Mouse (Mus musculus) inflammation-experienced regulatory T-cells, adult 6 months (primary cell): ENCODE results near the gene Slc12a9. TPM values are rescaled to one million over a fixed set of nuclear protein-coding genes. Genes with fewer than 3 reads are reported as not detected.

ENCODE experiments used
- ATAC-seq: one replicate; pipeline ENCODE4 v1.8.0; 2017
- polyA plus RNA-seq, 3 experiments: library from polyadenylated mRNA; unstranded; fragments of 100-300 nt; shearing (Covaris generic); gene quantifications; one replicate each; pipeline ENCODE4 v1.2.1; 2017

The Slc12a9 gene
- polyA plus RNA-seq, 3 experiments from 2014 or later = 6.0 to 15.2 (median 11.0) TPM

DNA sequence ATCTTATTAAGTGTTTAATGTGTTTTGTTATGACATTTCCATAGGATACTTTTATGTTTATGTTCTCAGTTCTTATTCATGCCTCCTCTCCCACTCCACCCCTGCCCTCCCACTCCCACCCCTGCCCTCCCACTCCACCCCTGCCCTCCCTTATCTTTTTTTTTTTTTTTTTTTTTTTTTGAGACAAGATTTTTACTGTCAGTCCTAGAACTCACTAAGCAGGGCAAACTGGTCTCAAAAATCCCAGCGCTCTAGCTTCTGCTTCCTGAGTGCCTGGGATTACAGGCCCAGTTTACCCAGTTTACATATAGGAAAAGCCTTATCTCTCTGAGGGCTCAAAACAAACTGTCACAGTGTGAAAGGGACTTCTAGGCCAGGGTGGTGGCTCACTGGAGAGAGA, 13.0 kb upstream of the Slc12a9 start:
- ATAC-seq = no peak

DNA sequence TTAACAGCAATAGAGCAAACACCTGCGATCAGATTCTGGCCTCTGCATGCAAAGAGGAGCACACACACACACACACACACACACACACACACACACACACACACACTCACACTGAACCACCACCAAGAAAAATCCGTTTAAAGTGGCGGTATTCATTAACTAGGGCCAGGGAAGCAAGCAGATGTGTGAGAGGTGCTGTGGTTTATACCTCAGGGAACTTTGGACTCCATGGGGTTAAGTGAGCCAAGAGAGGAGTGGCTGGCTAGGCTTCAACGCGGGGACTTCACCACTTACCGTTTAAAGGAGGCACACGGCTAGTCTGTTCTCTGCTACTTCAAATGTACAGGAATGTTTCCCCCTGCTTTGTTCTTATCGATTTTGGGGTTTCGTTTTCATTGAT, 12.4 kb upstream of the Slc12a9 start:
- no peak for ATAC-seq

DNA sequence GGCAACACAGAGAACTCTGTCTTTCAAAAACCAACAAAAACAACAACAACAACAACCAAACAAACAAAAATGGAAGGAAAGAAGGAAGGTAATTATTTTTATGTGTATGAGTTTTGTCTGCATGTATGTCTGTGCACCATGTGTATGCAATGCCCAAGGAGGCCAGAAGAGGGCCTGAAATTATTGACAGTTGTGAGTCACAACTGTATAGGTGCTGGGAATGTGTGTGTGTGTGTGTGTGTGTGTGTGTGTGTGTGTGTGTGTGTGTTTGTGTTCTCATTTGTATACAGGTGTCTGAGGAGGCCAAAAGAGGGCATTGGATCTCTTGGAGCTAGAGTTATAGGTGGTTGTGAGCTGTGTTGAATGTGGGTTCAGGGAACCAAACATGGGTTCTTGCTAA, 10.5 kb upstream of the Slc12a9 start:
- ATAC-seq = no peak

DNA sequence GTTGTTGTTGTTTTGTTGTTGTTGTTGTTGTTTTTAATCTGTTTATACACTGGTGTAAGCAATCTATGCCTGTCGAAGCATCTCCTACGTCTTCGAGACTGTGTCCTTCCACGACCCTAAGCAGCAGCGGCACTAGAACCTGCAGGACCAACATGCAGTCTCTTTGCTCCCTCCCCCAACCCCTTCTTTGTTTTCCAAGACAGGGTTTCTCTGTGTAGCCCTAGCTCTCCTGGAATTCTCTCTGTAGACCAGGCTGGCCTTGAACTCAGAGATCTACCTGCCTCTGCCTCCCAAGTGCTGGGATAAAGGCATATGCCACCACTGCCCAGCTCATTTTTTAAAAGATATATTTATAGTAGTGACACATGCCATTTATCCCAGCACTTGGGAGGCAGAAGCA, 10.0 kb upstream of the Slc12a9 start:
- no peak for ATAC-seq

DNA sequence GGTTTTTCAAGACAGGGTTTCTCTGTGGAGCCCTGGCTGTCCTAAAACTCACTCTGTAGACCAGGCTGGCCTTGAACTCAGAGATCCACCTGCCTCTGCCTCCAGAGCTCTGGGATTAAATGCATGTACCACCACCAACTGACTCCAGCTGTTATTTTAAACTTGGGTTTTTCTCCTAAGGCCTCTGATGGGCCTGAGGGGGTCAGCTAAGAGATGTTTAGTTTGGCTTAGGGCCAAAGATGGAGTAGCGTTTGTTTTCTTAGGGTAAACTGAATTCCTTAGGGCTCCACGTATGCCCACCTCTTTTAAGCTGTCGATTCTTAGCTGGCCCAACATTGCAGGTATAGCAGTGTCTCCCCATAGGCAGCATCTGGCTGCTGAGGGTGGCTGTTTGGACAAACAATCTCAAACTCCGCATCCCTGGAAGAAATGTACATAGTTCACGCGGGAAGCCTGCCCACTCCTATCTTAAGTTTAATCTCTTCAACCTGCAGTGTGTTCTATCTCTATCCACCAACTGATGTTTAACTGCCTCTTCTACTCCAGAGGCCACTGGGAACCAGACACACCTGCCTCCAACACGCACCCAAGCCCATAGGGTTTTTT, 9.1 kb upstream of the Slc12a9 start:
- no peak for ATAC-seq

DNA sequence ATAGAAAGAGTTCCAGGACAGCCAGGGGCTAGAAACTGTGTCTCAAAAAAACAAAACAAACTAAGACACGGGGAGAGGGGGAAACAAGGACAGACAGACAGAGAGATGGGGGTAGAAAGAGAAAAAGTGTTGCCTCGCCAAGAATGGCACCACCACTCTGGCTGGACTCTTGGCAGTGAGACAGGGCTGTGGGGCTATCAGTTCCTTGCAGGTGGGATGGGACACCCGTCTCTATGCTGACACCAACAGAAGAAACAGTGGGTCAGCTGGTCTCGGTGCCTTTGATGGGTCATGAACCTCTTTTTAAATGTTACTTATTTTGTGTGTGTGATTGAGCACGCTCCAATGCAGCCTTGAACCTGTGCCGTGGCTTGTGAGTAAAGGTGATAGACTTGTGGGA, 6.8 kb upstream of the Slc12a9 start:
- ATAC-seq = no peak

DNA sequence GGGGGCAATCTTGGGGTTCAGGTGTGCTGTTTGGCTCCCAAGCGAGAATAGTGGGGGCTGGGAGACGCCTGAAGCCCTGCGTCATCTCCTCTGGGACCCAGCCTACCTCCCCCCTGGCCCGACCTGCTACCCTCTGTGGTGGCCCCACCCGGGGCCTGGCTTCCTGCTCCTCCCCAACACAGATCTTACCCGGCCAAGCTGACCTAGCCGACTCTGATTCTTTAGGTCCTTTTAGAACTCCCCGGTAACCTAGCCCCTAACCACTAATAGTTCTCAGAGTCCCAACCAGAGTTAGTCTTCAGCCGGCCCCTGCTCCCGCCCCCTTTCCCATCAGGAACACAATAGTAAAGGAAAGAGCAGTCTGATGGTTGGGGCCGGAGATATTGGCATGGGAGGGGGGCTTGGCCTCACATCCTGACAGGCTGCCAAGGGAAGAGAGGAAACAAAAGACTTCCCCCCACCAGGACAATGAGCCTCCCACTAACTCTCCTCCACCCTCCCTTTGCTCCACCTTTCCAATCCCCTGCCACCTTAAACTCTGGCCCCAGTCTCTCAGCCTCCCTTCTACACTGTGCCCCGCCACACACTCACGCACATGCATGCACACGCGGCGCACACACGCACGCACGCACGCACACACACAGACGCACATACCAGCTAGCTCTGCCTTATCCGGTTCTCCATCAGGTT, 6.0 kb upstream of the Slc12a9 start:
- no peak for ATAC-seq

DNA sequence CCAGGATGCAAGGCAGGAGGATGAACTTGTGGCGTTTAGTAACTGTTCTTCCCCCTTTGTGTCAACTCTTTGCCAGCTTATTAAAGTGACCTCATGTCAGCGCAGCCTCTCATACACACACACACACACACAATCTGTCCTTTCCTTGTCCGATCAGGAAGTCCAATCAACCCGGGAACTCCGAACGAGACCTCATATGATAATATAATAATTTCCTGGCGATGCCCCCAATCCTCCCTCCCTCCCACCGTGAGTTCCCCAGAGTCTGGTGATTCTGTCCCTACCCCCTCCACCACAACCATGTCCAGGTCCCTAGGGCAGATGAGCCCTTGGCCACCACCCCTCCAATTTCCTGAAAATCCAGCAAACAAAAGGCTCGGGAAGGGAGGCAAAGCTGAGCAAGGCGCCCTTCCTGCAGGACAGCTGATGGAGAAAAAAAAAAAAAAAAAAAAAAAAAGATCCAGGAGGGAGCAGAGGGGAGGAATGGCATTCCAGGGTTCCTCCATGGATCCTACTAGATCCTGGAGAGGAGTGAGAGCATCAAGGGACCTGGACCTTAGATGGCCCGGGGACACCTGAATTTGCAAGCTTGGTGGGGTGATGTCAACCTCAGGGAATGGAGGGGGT, 5.4 kb upstream of the Slc12a9 start:
- ATAC-seq = no peak

DNA sequence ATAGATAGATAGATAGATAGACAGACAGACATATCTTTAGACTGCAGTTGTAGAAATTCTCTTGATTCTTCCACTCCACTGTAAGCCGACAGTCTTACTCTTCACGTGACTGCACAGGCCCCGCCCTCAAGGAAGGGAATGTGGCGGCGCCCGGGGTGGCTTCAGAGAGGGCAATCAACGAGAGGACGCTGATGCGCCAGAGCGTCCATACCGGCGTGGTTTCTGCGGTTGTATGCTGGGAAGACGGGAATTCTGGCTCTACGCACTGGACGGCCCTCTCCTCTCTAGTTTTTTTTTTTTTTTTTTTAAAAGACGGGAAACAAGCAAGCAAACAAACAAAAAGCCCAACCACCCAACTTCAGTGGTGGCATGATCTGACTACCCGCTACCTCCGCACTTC, 4.9 kb upstream of the Slc12a9 start:
- ATAC-seq = peak; percentile 46

DNA sequence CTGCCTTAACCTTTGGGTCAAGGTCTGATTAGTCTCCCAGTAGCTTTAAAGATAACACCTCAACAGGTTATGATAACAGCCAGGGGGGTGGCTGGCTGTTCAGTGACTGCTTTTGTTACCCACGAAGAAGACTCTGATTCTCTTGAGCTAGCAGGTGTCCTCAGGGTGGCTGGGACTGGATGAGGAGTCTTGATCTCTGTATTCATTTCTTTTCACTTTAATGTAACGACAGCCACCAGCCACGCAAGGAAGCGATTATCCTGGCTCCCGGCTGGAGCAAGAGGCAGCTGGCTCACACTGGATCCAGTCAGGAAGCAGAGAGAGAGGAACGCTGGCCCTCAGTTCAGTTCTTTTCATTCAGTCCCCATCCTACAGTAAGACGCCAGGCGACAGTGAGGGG, 3.8 kb upstream of the Slc12a9 start:
- no peak for ATAC-seq

DNA sequence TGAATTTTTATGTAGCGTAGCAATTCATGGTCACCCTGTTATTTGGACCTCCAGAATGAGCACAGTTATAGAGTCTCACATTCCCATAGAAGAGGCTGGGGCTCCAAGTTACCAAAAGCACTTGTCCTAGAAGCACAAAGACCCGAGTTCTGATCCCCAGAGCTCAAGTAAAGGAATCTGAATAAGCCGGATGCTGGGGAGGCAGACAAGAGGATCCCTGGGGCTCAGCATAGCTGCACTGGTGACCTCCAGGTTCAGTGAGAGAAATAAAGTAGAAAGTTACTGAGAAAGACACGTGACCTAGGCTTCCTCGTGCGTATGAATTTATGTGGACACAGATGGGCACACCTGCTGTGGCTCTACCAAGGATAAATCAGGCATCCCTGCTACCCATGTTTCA, 1.7 kb upstream of the Slc12a9 start:
- no peak for ATAC-seq

DNA sequence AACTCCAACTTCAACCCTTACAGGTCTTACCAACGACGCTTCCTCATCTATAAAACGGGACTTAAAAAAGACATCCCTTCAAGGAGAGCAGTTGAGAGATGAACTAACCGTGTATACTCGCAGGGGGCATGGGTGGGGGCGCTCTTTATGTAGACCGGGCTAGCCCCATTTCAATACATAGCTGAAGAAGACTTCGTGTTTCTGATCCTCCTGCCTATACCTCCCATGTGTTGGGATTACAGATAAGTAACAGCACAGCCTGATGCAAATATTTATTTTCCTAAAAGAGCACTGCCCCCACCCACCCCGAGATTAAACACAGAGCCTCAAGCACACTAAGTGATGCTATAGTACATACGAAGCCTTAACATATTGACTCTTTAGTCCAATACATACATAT, 920 bp upstream of the Slc12a9 start:
- no peak for ATAC-seq

DNA sequence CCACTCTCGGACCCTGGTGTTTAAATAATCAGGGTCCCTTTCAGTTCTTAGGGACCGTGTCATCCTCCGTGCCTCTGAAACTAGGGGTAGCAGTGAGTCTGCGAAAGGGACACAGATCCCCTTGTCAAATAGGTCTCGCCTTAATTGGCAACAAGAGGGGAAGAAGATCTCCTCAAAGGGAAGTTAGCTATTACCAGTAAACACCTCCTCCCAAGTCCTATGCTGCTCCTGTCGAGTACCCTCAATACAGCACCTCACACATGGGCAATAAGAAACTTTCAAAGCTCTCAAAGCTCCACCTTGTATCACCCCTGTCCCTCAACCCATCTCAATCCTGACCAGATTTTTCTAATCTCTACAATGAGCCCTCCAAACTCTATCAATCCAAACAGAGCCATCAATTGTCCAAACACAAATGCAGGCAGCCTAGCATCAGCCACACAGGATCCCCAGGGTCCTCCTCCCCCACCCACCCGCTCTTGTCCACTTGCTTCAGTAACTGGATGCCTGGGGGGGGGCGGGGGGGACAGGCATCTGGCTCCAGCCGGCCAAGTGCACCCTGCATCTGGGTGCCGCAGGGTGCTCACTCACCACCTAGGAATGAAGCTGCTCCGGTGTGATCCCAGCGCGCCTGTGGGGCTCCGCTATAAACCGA, 413 bp downstream of the Slc12a9 start:
- ATAC-seq = no peak

DNA sequence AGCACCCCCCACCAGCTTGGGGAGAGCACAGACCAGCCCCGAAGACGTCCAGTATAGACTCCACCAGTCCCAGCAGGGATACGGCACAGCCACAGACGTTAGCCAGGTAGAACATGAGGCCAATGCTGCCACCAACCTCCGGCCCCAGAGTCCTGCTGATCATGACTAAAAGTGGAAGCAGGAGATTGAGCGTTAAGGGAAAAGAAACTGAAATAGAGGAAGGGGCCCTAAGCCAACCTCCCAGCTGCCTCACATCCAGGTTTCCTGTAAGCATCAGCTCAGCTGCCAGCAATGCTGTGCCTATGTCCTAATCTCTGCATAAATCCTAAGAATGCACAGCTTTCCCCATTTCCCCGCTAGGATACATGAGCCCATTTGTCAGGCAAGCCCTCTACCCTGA, 2.5 kb downstream of the Slc12a9 start:
- no peak for ATAC-seq

DNA sequence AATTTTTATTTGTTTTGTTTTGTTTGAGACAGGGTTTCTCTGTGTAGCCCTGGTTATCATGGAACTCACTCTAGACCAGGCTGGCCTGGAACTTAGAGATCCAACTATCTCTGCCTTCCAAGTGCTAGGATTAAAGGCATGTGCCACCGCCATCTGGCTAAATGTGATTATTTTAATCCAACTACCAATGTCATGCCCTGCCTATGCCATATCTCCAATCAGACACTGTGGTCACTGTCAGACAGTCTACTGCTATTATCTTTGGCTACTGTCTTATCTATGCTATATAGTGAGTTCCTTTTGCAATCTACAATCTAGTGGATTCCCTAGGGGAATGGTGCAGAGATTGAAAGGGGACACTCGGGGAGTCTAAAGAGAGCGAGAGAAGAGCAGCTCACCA, 12.4 kb downstream of the Slc12a9 start:
- no peak for ATAC-seq

DNA sequence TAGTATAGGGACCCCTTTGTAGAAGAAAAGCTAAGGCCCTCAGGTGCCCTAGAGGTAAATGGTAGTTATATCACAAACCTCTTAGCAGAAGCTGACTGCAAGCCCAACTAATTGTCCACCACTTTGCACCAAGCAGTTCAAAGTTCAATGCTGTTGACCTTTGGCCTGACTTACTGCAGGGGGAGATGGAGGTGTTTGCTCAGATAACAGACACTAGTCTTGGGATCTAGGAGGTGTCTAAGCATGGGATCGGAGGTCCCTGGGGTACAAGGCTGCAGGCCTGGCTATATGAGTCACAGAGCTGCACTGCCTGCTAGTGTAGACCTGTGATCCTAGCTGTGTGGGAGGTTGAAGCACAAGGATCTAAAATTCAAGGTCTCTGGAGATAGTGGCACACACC, 14.8 kb downstream of the Slc12a9 start:
- ATAC-seq = no peak

DNA sequence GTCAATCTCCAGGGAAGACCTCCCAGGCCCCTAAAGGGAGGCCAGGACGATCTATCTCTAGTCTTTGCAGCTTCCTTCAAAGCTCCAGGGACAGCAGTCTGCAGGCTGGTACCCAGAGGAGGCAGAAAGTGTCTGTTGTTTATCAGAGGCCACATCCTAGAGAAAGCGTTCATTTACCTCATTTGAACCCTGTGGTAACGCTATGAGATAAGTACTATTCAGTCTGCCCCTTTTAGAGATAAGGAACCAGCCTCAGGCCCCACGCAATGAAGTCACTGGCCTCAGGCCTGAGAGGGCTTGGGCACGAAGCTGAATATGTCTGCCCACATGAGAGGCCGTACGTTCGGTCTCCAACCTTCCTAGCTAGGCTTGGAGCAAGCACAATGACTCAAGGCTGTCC, 16.0 kb downstream of the Slc12a9 start:
- no peak for ATAC-seq

DNA sequence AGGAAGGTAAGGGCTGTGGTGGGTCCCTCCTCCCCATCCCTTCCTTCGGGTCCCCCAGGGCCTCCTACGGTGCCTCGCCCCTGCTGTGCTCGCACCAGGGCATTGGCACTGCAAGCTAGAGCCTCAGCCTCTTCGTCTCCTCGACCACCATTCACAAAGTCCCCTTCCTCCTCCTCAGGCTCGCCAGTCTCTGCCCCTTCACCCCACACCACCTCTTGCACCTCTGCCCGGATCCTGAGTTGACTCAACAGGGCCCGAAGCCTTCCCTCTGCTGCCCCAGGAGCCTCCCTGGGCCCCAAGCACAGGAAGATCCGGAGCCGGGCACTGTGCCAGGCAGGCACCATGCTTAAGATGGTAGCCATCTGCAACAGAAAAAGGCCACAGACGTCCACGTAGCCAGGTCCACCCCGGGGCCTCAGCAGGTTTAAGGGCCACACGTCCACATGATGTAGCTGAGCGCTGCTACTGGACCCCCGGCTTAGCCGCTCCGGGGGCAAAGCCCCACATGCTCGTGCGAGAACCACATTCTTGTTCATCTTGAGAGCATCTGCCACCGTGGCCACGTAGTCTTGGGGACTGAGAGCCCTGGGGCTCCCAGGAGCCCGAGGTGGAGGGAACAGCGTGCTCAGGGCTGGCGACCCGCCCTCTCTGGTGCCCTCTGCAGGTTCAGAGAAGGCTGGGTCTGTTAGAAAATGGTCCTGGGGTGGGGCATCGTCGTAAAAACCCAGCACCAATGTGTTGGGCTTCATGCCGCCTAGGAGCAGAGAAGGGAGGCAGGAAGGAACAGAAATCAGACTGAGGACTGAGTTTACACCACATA, 18.1 kb downstream of the Slc12a9 start:
- peak; percentile 41 for ATAC-seq

DNA sequence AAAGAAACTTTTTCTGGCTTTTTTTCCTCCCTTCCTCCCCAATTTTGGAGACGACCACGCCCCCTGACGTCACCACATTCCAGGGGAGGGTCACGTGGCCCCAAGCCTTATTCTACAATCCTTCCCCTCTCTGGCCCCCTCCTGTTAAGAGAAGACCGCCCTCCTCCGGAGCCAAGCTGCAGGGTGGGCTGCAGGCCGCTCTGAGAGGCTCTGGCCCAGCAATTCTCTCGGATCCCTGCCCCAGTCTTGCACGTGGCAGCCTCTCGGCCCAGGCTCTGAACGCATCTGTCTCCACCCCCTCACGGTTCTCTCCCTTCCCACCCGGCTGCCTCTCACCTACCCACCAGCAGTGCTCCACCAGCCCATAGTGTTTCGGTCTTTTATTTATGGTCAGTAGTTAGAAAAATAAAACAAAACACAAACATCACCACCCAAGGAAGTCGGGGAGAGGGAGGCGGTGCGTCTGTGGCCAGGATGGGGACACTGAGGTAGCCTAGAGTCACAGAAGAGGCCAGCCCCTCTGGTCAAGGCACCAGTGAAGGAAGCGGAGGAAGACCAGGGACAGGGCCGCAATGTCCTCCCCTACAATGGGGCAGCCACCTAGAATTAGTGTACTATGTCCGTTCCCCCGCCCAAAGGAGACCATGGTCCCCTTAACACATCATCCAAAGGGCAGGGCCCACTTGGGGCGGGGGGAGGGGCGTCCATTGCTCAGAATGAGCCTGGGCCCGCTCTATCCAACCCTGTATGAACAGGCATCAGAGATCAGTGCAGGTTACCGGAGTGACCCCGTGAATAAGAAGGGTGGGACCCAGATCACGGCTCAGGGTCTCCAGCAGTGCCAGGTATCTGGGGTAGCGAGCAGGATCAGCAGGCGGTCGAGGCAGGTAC, 19.0 kb downstream of the Slc12a9 start, which contains the start of gene Trip6:
TSS of gene Trip6 (minus strand) at position 212 of the 891 bp plus-strand sequence.
- no peak for ATAC-seq

DNA sequence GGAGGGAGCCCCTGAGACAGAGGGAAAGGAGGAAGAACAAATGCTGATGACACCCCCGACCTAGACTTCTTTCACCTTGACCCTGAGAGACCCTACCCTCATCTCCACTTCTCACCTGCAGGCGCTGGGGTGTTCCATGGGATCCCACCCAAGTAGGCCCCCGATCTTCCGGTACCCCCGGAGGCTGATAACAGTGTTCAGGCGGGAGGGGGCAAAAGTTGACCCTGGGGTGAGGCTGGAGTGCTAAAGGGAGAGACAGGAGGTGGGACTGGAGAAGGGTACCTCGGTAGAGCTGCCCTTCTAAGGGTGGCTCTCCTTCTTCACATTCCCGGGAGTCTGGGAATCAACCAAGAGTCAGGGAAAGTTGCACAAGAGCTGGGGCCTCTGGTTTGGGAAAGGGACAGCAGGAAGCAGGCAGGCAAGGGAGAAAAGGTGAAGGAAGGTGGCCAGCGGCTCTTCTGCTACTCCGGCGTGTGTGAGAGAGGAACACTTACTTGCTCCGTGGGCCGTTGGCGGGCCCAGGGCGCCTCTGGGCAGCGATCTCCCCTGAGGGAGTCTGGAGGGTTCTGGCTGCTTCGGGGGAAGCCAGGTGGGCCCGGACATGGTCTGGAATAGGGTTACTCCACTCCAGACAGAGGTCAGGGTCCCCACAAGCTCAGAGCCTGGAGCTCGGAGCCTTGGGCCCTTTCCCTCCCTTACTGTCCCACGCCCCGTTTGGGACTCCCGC, 19.8 kb downstream of the Slc12a9 start:
- no peak for ATAC-seq

DNA sequence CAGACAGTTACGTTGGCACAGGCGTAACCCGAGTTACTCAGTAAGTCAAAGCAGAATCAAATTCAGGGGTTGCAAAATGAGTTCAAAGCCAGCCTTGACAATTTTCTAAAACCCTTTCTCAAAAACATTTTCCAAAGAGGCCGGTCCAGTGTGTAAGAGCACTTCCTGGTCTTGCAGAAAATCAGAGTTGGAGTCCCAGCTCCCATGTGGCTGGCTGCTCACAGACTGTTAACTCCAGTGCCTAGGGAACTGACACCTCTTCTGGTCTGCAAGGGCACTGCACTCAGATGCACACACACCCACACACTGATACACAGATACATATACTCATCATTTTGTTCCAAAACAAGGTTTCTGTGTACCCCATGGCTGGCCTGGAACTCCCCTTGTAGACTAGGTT, 25.0 kb downstream of the Slc12a9 start:
- ATAC-seq = no peak
